Mouse (Mus musculus) gastrocnemius, postnatal 14 days (tissue): Measurements from ENCODE around the gene Rgmb. TPM values are rescaled to one million over a fixed set of nuclear protein-coding genes. Genes with fewer than 3 reads are reported as not detected.

Experiments used
- DNase-seq: peaks from one replicate; pipeline ENCODE4 v3.0.0; 2021; ENCODE audit warnings: mixed read lengths
- intact Hi-C: fragments of 180-260 bp; cut with DNase I; formaldehyde crosslinking; loops from one replicate; pipeline ENCODE4 v1.15.1; 2025; ENCODE audit warnings: low total_unique reads
- total RNA-seq, 2 experiments: library from RNA; stranded (reverse); gene quantifications; 2 replicates each; pipeline ENCODE4 v1.2.3; 2021

Rgmb gene
- total RNA-seq, 2 experiments from 2014 or later, result 41.5 to 45.0 TPM

- intact Hi-C loops, result no loop called here
- peak; percentile 15 for DNase-seq
These were observed 26.6 kb downstream of the Rgmb start for GRCm38 (mm10) chr17:15804008-15804812.

GRCm38 (mm10) chr17:15799195-15799793 is 31.5 kb downstream of the Rgmb start:
- intact Hi-C loops, result no loop called here
- no peak for DNase-seq

DNA sequence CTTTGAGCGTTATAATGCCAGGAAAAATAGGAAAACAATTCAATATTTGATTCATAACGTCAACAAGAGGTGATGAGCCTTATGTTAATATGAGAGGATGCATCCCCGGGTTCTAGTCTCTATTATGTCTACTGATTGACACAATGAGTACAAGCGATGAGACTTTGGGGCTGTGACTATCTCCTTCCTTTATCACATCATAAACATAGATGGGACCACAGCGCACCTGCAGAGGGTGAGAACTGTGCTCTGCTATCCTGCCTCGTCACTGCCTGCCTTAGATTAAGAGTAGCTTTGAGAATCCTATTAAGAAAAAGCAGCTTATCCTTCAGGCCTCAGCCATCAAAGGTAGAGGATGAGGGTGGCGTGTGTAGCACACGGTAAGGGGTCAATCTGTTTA is 40.1 kb downstream of the Rgmb start:
- intact Hi-C loops, result no loop called here
- DNase-seq, result no peak

GRCm38 (mm10) chr17:15787036-15787435 is 43.8 kb downstream of the Rgmb start:
- peak; percentile 10 for DNase-seq
- intact Hi-C loops, result loop anchor here (5.0 kb wide), 1 partner anchor 1115 kb away; no protein-coding TSS in a partner anchor

- intact Hi-C loops, result no loop called here
- no peak for DNase-seq
These were observed 52.9 kb downstream of the Rgmb start for GRCm38 (mm10) chr17:15777979-15778378.

- DNase-seq, result no peak
- intact Hi-C loops, result no loop called here
These were observed 54.5 kb downstream of the Rgmb start for GRCm38 (mm10) chr17:15776349-15776748.

DNA sequence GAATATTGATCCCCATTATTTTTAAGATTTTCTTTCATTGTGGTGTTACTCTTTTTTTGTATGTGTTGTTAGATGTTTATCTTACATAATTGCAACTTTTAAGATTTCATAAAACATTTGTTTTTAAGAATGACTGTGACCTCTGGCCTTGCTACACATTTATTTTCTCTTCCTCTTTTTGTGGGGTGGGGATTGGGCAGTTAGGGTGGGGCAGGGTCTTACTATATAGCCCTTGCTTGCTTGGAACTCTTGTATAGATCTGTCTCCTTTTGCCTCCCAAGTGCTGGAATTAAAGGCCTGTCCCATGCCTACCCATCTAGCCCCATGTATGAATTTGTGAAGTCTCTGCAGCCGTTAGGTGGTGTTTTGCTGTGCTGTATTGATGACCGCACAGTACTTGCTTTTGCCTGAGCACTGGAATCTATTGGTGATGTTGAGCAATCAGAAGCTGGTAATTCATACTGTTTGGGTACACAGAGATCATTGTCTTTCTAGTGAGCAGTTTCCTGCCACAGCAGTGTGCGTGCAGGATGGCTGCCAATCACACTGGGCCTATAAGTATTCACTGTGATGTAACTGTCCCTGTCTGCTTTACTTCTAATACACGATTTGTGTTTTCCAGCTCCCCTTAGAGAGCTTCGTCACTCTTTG is 56.1 kb downstream of the Rgmb start:
- intact Hi-C loops, result no loop called here
- DNase-seq, result no peak

- no peak for DNase-seq
- intact Hi-C loops, result no loop called here
These were observed 56.9 kb downstream of the Rgmb start for GRCm38 (mm10) chr17:15773956-15774355.

GRCm38 (mm10) chr17:15769081-15769724 is 61.6 kb downstream of the Rgmb start:
- intact Hi-C loops, result no loop called here
- no peak for DNase-seq

DNA sequence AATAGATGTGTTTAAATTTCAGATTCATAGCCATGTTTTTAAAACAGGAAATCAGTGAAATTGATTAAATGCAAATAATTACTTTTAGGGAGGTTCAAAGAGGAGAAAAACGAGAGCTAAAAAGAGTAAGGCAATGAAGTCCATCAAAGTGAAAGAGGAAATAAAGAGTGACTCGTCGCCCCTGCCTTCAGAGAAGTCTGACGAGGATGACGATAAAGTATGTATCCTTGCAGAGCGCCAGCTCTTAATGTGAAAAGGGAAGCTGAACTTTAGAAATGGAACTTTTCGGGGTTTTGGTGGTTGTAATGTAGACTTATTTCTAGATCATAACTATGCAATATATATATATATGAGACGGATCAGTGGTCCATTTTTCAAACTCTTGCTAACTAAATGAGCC is 69.6 kb downstream of the Rgmb start:
- DNase-seq, result no peak
- intact Hi-C loops, result no loop called here

Other genes with a start within 250 kb of the Rgmb start
- 10 to 100 TPM; 14.7 to 15.2 TPM for gene Chd1, start 126.1 kb downstream of the Rgmb start, total RNA-seq